Mouse (Mus musculus) MEL (cell line): ENCODE measurements around the gene Psors1c2. TPM values are rescaled to one million over a fixed set of nuclear protein-coding genes. Genes with fewer than 3 reads are reported as not detected.

ENCODE experiments used
- DNase-seq: peaks from one replicate; pipeline ENCODE4 v3.0.0; 2011; ENCODE audit warnings: low read depth, low spot score
- H3K27ac ChIP-seq: 2 replicates; pipeline ENCODE4 v1.5.1; 2012; ENCODE audit warnings: low read depth, mild to moderate bottlenecking, control low read depth, low read length, moderate library complexity; ENCODE audit not compliant: control insufficient read depth
- H3K27me3 ChIP-seq, 2 experiments: fragments of 150-350 bp in 1 of 2; sonication (generic) in 1 of 2; 2 replicates each; pipeline ENCODE4 v1.6.1; 2012; ENCODE audit warnings: low read length in 2 of 2, mild to moderate bottlenecking in 2 of 2, improper control_type of control experiment in 1 of 2, moderate library complexity in 1 of 2; ENCODE audit not compliant: insufficient read depth in 2 of 2, control insufficient read depth in 1 of 2
- H3K36me3 ChIP-seq, 2 experiments: 2 replicates each; pipeline ENCODE4 v1.6.1; 2012 to 2014; ENCODE audit warnings: low read length in 2 of 2, improper control_type of control experiment in 1 of 2, inconsistent platforms in 1 of 2, mild to moderate bottlenecking in 1 of 2; ENCODE audit not compliant: insufficient read depth in 2 of 2, control insufficient read depth in 1 of 2
- H3K4me1 ChIP-seq, 2 experiments: fragments of 150-350 bp in 1 of 2; sonication (generic) in 1 of 2; 2 replicates each; pipeline ENCODE4 v1.6.1; 2012; ENCODE audit warnings: low read length in 2 of 2, improper control_type of control experiment in 1 of 2, mild to moderate bottlenecking in 1 of 2; ENCODE audit not compliant: insufficient read depth in 2 of 2, control insufficient read depth in 1 of 2
- H3K4me3 ChIP-seq, 2 experiments: fragments of 150-350 bp in 1 of 2; sonication (generic) in 1 of 2; 2 replicates each; pipeline ENCODE4 v1.5.1; 2012; ENCODE audit warnings: low read depth in 2 of 2, low read length in 2 of 2, mild to moderate bottlenecking in 2 of 2, moderate library complexity in 2 of 2, control low read depth in 1 of 2, improper control_type of control experiment in 1 of 2; ENCODE audit not compliant: control insufficient read depth in 1 of 2, insufficient read depth in 1 of 2
- H3K79me2 ChIP-seq: 2 replicates; pipeline ENCODE4 v1.6.1; 2012; ENCODE audit warnings: mild to moderate bottlenecking, low read length, moderate library complexity; ENCODE audit not compliant: control insufficient read depth, poor library complexity, insufficient read depth
- H3K9ac ChIP-seq: 2 replicates; pipeline ENCODE4 v1.6.1; 2012; ENCODE audit warnings: low read depth, mild to moderate bottlenecking, control low read depth, low read length, moderate library complexity; ENCODE audit not compliant: control insufficient read depth, poor library complexity, severe bottlenecking
- H3K9me3 ChIP-seq: fragments of 150-350 bp; sonication (generic); replicated peaks from 2 replicates; pipeline ENCODE4 v1.6.1; 2012; ENCODE audit warnings: mild to moderate bottlenecking, low read length, improper control_type of control experiment, moderate library complexity; ENCODE audit not compliant: insufficient read depth
- BHLHE40 ChIP-seq: IDR thresholded peaks from 2 replicates; pipeline ENCODE4 v1.6.1; 2012; ENCODE audit warnings: low read depth, mild to moderate bottlenecking, inconsistent platforms, low read length, improper control_type of control experiment, borderline replicate concordance
- CHD2 ChIP-seq: IDR thresholded peaks from 2 replicates; pipeline ENCODE4 v1.6.1; 2011; ENCODE audit warnings: low read length, improper control_type of control experiment
- E2F4 ChIP-seq: IDR thresholded peaks from 2 replicates; pipeline ENCODE4 v1.6.1; 2011; ENCODE audit warnings: low read depth, low read length, improper control_type of control experiment, borderline replicate concordance
- EP300 ChIP-seq, 2 experiments: IDR thresholded peaks; 2 replicates each; pipeline ENCODE4 v1.6.1; 2011; ENCODE audit warnings: improper control_type of control experiment in 2 of 2, low read length in 2 of 2, low read depth in 1 of 2, mild to moderate bottlenecking in 1 of 2
- ETS1 ChIP-seq: IDR thresholded peaks from 2 replicates; pipeline ENCODE4 v1.6.1; 2012; ENCODE audit warnings: low read depth, mild to moderate bottlenecking, inconsistent platforms, low read length, improper control_type of control experiment, moderate library complexity
- GATA1 ChIP-seq: IDR thresholded peaks from 2 replicates; pipeline ENCODE4 v1.6.1; 2011; ENCODE audit warnings: low read depth, low read length, improper control_type of control experiment
- HCFC1 ChIP-seq: IDR thresholded peaks from 2 replicates; pipeline ENCODE4 v1.6.1; 2012; ENCODE audit warnings: low read depth, mild to moderate bottlenecking, inconsistent platforms, low read length, improper control_type of control experiment, moderate library complexity
- MAX ChIP-seq: IDR thresholded peaks from 2 replicates; pipeline ENCODE4 v1.6.1; 2011; ENCODE audit warnings: low read length, improper control_type of control experiment
- MEF2A ChIP-seq: IDR thresholded peaks from 2 replicates; pipeline ENCODE4 v1.6.1; 2014; ENCODE audit warnings: low read depth, mild to moderate bottlenecking, inconsistent platforms, low read length, improper control_type of control experiment; ENCODE audit not compliant: poor library complexity, insufficient replicate concordance, severe bottlenecking; ENCODE audit errors: extremely low read depth
- MYC ChIP-seq: IDR thresholded peaks from 2 replicates; pipeline ENCODE4 v1.6.1; 2011; ENCODE audit warnings: low read depth, mild to moderate bottlenecking, low read length, improper control_type of control experiment, moderate library complexity
- POLR2A ChIP-seq, 2 experiments: IDR thresholded peaks; 2 replicates each; pipeline ENCODE4 v1.6.1; 2011 to 2012; ENCODE audit warnings: low read length in 2 of 2, mild to moderate bottlenecking in 2 of 2, control low read depth in 1 of 2, improper control_type of control experiment in 1 of 2, low read depth in 1 of 2, moderate library complexity in 1 of 2; ENCODE audit not compliant: control insufficient read depth in 1 of 2, insufficient read depth in 1 of 2, poor library complexity in 1 of 2
- SMC3 ChIP-seq: IDR thresholded peaks from 2 replicates; pipeline ENCODE4 v1.6.1; 2011; ENCODE audit warnings: low read depth, low read length, improper control_type of control experiment
- UBTF ChIP-seq: IDR thresholded peaks from 2 replicates; pipeline ENCODE4 v1.6.1; 2012; ENCODE audit warnings: low read depth, mild to moderate bottlenecking, inconsistent platforms, low read length, improper control_type of control experiment, moderate library complexity, borderline replicate concordance; ENCODE audit not compliant: insufficient read depth
- USF2 ChIP-seq, 2 experiments: IDR thresholded peaks; 2 replicates each; pipeline ENCODE4 v1.6.1; 2011 to 2012; ENCODE audit warnings: improper control_type of control experiment in 2 of 2, low read length in 2 of 2, borderline replicate concordance in 1 of 2, inconsistent platforms in 1 of 2, low read depth in 1 of 2, mild to moderate bottlenecking in 1 of 2; ENCODE audit not compliant: insufficient read depth in 1 of 2
- polyA plus RNA-seq, 2 experiments: library from polyadenylated mRNA; stranded (reverse) in 1 of 2; unstranded in 1 of 2; fragments of >175 nt in 1 of 2; fragments of >200 nt in 1 of 2; gene quantifications; 2 replicates each; pipeline versions ENCODE4 v1.2.1 to v1.2.4; 2012; ENCODE audit warnings: low replicate concordance in 2 of 2, low read depth in 1 of 2; ENCODE audit not compliant: insufficient read length in 2 of 2, insufficient read depth in 1 of 2, missing spikeins in 1 of 2
- total RNA-seq: library from RNA; depleted of rRNA; stranded (reverse); fragments of 300-350 nt; gene quantifications from 2 replicates; pipeline ENCODE4 v1.2.3, GENCODE M21; 2012

Gene Psors1c2
- total and polyA plus RNA-seq, 3 experiments: 0.27 to 1.3 TPM; not detected in 1

DNA sequence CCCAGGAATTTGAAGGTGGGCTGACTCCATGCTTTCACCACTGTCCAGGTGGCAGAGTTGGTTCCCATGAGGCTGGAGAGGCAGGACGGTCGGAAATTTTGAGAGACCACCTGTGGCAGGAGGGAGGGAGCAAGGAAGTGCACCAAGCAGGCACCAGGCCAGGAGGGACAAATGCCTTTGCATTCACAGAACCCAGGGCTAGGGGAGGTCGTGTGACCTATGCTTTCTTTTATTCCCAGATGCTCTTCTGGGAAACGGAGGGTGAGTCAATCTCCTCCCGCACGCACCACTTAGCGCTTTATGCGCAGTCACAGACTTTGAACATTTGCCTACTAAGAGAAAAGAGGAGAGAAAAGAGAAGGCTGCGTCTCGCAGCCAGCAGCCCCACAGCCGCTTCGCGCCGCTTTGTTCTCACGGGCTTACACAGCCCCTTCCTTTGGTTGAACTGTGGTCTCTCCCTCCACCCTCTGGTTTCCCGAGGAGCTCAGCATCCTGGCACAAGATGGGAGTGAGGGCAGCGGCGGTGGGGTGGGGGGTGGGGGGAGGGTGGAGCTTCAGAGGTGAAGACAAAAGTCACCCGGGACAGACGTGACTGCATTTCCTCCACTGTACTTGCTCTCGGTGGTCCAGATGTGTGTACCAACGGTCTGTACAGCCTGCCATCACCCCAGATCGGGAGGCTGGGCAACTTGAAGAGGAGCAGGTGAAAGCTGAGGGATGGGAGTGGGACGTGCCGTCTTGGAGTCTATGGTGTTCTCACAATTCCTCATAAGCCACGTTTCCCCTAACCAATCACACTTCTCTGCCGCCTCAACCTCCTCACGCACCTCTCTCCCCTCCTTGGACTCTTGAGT is 36.3 kb downstream of the Psors1c2 start:
- peaks cover 5 to 8% of the 10 kb centered on the region in 2 experiments for H3K27me3 ChIP-seq
- H3K9ac ChIP-seq: no peak overlapping the region
- DNase-seq: no peak
- H3K27ac ChIP-seq: no peak overlapping the region
- no peaks in the 10 kb centered on the region for H3K4me1 ChIP-seq
- H3K9me3 ChIP-seq: no peaks in the 10 kb centered on the region
- no peak overlapping the region for H3K4me3 ChIP-seq
- TF ChIP-seq MEF2A: no peak
- TF ChIP-seq BHLHE40: no peak
- no peak for TF ChIP-seq MYC
- no peak for TF ChIP-seq USF2 (IDR thresholded peaks at IDR 0.05; ENCODE audit: borderline replicate concordance in 1 of 2, insufficient read depth in 1 of 2, low read depth in 1 of 2, low read length in 2 of 2)
- TF ChIP-seq CHD2: no peak
- TF ChIP-seq UBTF: no peak
- no peaks in the 10 kb centered on the region for H3K36me3 ChIP-seq
- H3K79me2 ChIP-seq: no peaks in the 10 kb centered on the region

DNA sequence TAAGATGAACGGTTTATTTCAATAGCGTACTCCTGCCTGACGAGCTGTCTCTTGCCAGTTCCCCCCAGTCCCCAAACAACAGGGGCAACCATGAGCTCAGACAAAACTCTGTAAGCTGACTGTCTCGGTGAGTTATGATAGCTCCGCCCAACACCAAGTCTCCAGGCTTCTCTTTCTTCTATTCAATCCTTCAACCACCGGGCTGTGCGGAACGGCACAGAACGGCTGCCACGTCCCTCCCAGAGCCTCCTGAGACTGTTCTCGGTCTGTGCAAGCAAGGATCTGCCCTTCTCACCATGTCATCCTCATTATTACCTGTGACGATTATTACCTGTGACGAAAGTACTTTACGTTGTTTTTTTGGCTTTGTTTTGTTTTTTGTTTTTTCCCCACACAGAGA is 37.8 kb downstream of the Psors1c2 start:
- Histone ChIP-seq H3K4me1 (no peaks in the 10 kb centered on the region), H3K4me3 (no peak overlapping the region), H3K9ac (no peak overlapping the region), H3K36me3 (no peaks in the 10 kb centered on the region), H3K79me2 (no peaks in the 10 kb centered on the region), H3K9me3 (no peaks in the 10 kb centered on the region), H3K27me3 (peaks cover 5 to 10% of the 10 kb centered on the region in 2 experiments), H3K27ac (no peak overlapping the region)
- TF ChIP-seq USF2 (IDR thresholded peaks at IDR 0.05; ENCODE audit: borderline replicate concordance in 1 of 2, insufficient read depth in 1 of 2, low read depth in 1 of 2, low read length in 2 of 2): no peak
- TF ChIP-seq CHD2: no peak
- TF ChIP-seq GATA1: no peak
- TF ChIP-seq EP300 (IDR thresholded peaks at IDR 0.05; ENCODE audit: low read depth in 1 of 2, low read length in 2 of 2): no peak
- no peak for TF ChIP-seq HCFC1
- no peak for TF ChIP-seq UBTF
- no peak for TF ChIP-seq E2F4
- TF ChIP-seq ETS1: no peak
- no peak for TF ChIP-seq POLR2A (IDR thresholded peaks at IDR 0.05; ENCODE audit: control insufficient read depth in 1 of 2, insufficient read depth in 1 of 2, low read depth in 1 of 2, low read length in 2 of 2, poor library complexity in 1 of 2)
- TF ChIP-seq SMC3: no peak
- TF ChIP-seq MAX: no peak
- no peak for DNase-seq
